Mouse (Mus musculus): ENCODE results near the gene Cryzl1.

Gene Cryzl1

DNA sequence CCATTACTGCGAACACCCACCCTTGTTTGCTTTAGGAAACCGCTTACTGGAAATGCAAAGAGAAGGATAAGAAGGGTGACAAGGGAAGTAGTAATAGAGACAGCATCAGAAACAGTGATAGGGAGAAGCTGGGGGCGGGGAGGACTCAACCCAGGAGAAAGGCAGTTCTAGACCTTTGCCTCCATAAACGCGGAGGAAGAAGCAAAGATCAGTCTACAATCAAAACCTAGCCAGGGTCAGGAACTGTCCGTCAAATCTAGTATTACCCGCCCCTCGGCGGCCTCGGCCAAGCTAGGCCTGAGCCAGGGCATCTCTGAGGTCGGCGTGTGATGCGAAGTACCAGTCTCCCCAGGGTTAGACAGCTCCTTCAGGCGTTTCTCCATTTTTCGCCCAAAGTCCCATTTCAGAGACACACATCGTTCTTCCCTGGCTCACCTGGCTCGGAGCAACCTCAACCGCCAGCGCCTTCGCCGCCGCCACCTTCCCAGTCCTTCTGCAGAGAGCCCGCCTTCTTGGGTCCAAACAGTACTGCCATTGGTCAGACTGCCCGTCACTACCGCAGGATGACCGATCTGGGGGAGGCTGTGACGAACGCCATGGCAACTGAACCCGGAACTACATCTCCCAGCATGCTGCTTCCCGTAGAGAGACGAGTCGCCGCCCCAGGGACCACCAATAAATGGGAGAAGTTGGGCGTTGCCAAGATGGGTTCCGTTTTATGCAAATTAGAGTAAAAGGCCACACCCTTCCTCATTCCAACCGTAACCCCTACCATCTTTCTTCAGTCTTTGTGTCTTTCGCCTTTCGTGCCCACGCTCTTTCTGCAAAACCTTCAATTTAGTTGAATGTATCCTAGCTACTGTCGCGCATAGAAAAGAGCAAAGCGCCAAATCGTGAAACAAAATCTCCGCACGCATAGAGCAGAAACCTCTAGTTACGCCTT is at the start of gene Cryzl1:
Gene Cryzl1 (minus strand): TSS at position 853 of the 943 bp plus-strand sequence.
- ATAC-seq (ENCODE audit: low TSS enrichment): peak; percentile 90

GRCm38 (mm10) chr16:91772586-91772985 is 43.8 kb upstream of the Cryzl1 start:
- ATAC-seq (ENCODE audit: low TSS enrichment): no peak

GRCm38 (mm10) chr16:91771334-91771733 is 42.6 kb upstream of the Cryzl1 start:
- ATAC-seq (ENCODE audit: low TSS enrichment): no peak

DNA sequence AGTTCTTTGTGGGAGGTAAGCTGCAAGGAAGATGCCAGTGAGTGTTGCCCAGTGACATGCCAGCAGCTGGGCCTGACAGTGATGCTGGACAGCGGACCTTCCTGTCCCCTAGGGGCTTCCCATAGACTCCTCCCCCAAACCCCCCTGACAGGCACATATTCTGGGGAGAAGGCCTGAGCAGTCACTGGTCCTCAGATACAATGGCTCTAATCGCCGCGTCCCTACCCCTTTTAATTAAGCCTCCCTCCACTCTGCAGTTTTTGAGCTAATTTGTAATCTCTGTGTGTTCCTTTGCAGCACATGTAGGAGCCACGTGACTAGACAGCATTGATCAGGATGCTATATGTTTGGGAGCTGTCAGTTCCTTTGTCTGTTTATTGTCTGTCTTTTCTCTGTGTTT is 41.9 kb upstream of the Cryzl1 start:
- ATAC-seq (ENCODE audit: low TSS enrichment): no peak

GRCm38 (mm10) chr16:91769911-91770310 is 41.1 kb upstream of the Cryzl1 start:
- ATAC-seq (ENCODE audit: low TSS enrichment): no peak

DNA sequence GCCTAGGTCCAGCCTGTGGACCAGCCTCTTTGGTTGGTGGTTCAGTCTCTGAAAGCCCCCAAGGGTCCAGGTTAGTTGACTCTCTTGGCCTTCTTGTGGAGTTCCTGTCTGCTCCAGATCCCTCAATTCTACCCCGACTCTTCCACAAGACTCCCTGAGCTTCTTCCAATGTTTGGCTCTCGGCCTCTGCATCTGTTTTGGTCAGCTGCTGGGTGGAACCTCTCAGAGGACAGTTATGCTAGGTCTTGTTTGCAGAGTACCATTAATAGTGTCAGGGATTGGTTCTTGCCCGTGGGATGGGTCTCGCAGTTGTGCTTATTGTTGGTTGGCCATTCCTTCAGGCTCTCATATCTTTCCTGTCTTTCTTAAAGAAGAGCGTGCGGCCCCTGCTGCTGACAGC is 39.8 kb upstream of the Cryzl1 start:
- no peak for ATAC-seq (ENCODE audit: low TSS enrichment)

DNA sequence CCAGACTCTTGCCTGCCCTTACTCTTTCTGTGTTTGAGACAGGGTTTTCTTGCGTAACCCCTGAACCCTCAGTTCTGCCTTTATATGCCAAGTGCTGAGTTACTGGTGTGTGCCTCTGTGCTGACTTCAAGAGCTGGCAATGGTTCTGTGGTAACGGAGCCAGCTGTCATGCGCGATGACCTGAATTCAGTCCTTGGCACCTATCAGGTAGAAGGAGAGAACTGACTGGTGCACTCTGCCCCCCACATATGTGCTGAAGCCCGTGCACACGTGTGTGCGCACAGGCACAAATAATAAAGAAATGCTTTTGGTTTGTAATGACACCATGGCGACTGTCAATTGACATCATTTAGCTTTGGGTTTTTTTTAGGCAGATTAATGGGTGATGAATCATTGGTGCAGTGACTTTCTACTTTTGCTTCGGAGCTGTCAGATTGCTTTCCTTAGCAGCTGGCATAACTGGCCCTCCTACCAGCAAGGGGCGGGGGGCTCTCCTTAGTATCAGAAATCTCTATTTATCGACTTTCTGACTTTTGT is 38.5 kb upstream of the Cryzl1 start:
- ATAC-seq (ENCODE audit: low TSS enrichment): no peak

DNA sequence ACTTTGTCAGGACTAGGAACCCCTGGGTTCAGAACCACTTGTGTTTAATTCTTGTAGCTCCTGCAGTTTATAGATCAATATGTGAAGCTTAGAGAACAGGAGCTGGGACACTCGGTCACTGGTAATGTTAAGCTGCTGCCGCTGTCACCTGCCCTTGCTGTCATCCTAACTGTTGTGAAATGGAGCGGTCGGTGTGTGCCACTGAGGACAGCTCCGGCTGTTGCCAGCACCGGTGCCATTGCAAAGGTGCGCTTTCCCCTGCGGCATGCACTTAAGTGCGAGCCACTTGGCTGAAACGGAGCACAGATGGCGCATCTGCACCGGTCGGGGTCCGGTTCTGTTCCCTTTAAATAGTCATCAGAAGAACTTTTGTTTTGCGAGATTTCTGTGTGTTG is 37.0 kb upstream of the Cryzl1 start:
- no peak for ATAC-seq (ENCODE audit: low TSS enrichment)

DNA sequence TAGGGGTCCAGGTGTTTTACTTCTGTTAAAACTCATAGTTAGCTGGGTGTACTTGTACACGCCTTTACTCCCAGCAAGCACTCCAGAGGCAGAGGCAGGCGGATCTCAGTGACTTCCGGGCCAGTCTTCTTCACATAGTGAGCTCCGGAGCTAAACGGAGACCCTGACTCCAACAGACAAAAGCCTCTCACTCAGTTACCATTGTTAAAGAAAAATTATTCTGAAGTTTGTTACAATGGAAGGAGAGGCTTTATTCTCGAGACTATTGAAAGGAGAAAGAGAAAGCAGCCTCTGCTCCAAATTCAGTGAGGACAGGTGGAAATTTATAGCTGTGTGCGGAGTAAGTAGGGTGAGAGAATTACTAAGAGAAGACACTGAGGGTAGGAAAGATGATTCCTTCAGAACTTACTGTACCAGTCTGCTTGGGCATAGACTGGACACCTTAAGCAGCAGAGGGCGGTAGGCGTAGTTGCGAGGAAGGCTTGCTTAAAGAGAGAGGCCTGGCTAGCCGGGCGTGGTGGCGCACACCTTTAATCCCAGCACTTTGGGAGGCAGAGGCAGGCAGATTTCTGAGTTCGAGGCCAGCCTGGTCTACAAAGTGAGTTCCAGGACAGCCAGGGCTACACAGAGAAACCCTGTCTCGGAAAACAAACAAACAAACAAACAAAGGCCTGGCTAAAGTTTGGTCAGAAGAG is 36.5 kb upstream of the Cryzl1 start:
- ATAC-seq (ENCODE audit: low TSS enrichment): peak; percentile 42; the same call in 1 of the 2 replicates

DNA sequence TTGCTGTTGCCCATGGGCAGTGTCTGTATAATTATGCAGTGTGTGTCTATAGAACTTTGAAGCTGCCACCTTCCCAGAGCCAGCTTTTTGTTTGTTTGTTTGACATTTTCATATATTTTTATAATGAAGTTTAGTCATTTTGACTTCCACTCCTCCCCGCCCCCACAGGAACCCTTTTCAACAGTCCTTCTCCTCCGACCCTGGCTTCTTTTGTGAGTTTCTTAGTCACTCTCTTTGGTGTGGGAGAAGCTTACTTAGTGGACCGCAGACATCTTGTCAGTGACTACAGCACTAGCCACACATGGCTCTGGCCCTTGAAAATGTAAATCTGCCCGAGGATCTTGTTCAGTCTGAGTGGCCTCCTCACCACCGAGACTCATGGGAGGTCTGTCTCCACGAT is 35.6 kb upstream of the Cryzl1 start:
- no peak for ATAC-seq (ENCODE audit: low TSS enrichment)

GRCm38 (mm10) chr16:91763975-91764374 is 35.2 kb upstream of the Cryzl1 start:
- no peak for ATAC-seq (ENCODE audit: low TSS enrichment)

DNA sequence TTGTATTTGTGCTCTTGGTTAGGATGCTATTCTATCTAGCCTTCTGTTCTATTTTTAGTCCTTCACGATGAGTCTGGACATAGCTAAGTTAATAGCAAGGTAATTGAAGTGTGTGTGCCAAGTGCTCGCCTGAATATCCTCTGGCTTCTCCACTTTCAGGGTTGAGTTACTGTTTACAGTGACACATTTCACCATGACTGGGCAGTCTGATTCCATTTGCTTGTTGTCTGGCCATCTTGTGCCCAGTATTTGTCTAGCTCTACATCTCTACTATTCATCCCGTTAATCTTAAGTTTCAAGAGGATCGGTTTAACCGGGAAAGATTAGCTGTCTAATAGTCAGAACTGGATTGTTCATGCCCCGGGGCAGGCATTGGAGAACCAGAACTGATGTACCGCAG is 33.7 kb upstream of the Cryzl1 start:
- no peak for ATAC-seq (ENCODE audit: low TSS enrichment)

GRCm38 (mm10) chr16:91761761-91762160 is 33.0 kb upstream of the Cryzl1 start:
- ATAC-seq (ENCODE audit: low TSS enrichment): no peak

DNA sequence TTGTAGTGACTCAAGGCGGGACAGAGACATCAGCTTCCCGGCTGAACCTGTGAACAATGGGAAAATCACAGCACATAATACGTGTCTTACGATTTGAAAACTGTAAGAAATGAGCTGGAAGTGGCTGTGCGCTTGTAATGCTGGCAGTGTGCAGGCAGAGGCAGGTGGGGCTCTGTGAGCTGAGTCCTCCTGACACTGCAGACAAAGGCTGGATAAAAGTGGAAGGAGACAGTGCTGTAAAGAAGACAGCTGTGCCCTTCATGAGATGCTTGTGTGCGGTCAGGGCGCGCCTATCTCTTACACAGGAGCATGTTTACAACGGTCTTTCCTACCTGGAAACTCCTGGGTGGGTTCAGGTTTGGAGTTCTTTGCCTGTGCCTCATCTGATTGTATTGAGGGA is 32.4 kb upstream of the Cryzl1 start:
- no peak for ATAC-seq (ENCODE audit: low TSS enrichment)

DNA sequence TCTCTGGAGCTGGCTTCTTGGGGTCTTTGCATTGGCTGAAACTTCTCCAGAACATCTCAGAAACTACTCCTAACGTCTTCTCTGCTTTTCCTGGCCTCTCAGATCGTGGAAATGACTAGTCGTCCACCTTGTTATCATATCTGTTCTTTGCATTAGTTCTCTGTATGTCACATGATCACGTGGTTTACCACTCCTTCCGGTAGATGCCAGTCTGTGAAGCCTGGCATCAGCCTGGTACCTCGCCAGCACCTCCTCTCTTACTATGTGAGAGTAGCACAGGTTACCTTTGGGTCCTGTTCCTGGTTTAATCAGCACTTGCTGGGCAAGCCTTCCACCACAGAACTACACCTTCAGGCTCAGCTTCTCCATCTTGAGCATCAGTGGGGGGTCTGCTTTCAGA is 26.2 kb upstream of the Cryzl1 start:
- ATAC-seq (ENCODE audit: low TSS enrichment): no peak

GRCm38 (mm10) chr16:91753611-91754010 is 24.8 kb upstream of the Cryzl1 start:
- no peak for ATAC-seq (ENCODE audit: low TSS enrichment)

DNA sequence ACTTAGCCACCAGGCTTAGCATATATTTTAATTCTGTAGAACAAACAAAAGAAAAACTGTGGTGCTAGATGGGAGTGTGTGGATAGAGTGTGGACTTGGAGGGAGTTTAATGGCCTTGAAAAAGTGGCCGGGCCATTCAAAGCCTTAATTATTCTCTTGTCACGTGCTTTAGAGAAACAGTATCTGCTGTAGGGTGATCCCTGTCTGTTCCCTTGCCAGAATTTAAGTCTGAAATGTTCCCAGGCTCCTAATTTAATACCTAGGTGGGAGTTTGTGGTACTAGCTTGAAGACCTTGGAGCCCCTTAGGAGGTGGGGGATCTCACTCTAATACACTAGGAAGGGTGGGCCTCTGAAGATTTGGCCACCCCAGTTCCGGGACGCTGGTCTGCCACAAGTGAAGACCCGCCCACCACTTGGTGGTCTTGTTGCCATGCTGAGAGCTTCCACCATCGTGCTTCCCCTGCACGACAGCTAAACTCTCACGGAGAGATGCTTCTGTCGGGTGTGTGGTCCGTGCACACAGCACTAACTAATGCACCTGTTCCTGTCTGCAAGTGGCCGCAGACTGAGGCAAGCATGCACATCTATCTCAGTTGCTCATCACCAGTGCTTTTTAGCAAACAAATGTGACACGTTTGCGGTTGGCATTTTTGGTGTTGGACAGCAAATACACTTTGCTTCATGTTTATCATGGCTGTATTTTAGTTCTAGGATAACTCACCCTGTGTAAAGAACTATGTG is 23.0 kb upstream of the Cryzl1 start:
- ATAC-seq (ENCODE audit: low TSS enrichment): no peak

DNA sequence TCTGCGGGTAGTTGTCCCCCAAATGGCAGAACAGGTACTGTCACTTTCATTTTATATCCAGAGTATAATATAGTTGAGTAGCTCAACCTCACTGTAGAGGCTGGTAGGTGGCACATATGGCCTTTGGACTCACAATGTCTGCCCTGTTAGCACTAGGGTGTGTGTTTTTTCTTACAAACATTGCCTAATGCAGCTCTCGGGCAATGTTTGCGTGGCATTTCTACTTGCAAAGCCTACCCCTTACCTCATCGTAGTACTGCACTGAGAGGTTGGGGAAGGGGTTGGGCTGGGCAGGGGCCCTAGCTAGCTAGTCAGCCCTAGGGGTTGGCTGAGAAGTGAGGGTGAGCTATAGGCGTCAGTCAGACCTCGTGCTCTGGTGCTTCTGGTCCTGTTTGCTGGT is 18.8 kb upstream of the Cryzl1 start:
- no peak for ATAC-seq (ENCODE audit: low TSS enrichment)

GRCm38 (mm10) chr16:91746101-91746950 is 17.6 kb upstream of the Cryzl1 start:
- peak; percentile 89 for ATAC-seq (ENCODE audit: low TSS enrichment)

- ATAC-seq (ENCODE audit: low TSS enrichment): no peak
These were observed 14.3 kb upstream of the Cryzl1 start for GRCm38 (mm10) chr16:91743055-91743454.

- ATAC-seq (ENCODE audit: low TSS enrichment): no peak
These were observed 12.1 kb upstream of the Cryzl1 start for GRCm38 (mm10) chr16:91740918-91741255.
